Mouse (Mus musculus): ENCODE data around the gene Tmem247. TPM values are rescaled to one million over a fixed set of nuclear protein-coding genes. Genes with fewer than 3 reads are reported as not detected.

Tmem247 gene
- polyA plus RNA-seq, 1 experiment, result not detected

DNA sequence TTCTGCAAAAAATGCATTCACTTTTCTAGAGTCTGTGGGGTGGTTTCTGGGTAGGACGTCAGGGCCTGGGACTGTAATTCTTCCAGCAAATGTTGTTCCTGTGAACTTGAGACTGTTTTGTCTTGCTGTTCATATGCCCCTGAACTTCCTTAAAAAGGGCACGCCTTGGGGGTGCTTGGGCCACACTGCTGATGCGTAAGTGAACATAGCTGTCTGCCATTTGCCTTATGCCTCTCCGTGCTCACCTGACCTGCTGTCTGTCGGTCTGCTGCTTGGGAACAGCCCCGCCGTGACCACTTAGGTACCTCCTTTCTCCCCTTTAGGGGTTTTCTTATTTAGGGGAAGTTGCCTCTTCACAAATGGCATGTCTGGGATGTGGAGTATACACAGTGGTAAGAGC is 54.7 kb downstream of the Tmem247 start:
- TF ChIP-seq POLR2A (IDR thresholded peaks at IDR 0.05; ENCODE audit: low read depth, low read length), result no peak
- no peak for TF ChIP-seq CTCF (conservative IDR thresholded peaks at IDR 0.05; ENCODE audit: insufficient read depth, insufficient read length, low read depth, low read length)
- H3K27me3 ChIP-seq (replicated peaks; ENCODE audit: control insufficient read depth, insufficient read depth, low read length), result no peaks in the 10 kb centered on the region
- no peaks in the 10 kb centered on the region; the same call in 1 of the 2 replicates for H3K36me3 ChIP-seq (ENCODE audit: control insufficient read depth, insufficient read depth, low read length)
- WGBS, result 84% methylated on average over 7 of the region's 7 CpGs
- no peak overlapping the region for H3K27ac ChIP-seq (ENCODE audit: insufficient read depth, low read depth, low read length)
- H3K4me3 ChIP-seq (ENCODE audit: insufficient read depth, low read depth, low read length), result no peak overlapping the region
- no peaks in the 10 kb centered on the region for H3K4me1 ChIP-seq (ENCODE audit: control insufficient read depth, insufficient read depth, low read length)
- DNase-seq, result no peak

Other genes starting within 250 kb of the Tmem247 start
- gene Epas1, start 163.6 kb upstream of the Tmem247 start, polyA plus RNA-seq (2012; rRNA removed), result 75.9 and 108 TPM in 2 replicates
- gene Atp6v1e2, start 30.5 kb downstream of the Tmem247 start, polyA plus RNA-seq (2012; rRNA removed), result not detected in 2 replicates
- gene Rhoq, start 45.7 kb downstream of the Tmem247 start, polyA plus RNA-seq (2012; rRNA removed), result 27.1 and 30.8 TPM in 2 replicates
- gene Pigf, start 108.1 kb downstream of the Tmem247 start, polyA plus RNA-seq (2012; rRNA removed), result 8.6 and 11.7 TPM in 2 replicates
- gene Cript, start 108.2 kb downstream of the Tmem247 start, polyA plus RNA-seq (2012; rRNA removed), result 15.8 and 30.6 TPM in 2 replicates
- gene Socs5, start 190.3 kb downstream of the Tmem247 start, polyA plus RNA-seq (2012; rRNA removed), result 11.5 and 11.7 TPM in 2 replicates

Data from kidney, adult 2 months (tissue).